Mouse (Mus musculus): ENCODE data around the gene Tjp2. TPM values are rescaled to one million over a fixed set of nuclear protein-coding genes. Genes with fewer than 3 reads are reported as not detected.

The Tjp2 gene
- polyA plus RNA-seq, 1 experiment, result 5.5 TPM

DNA sequence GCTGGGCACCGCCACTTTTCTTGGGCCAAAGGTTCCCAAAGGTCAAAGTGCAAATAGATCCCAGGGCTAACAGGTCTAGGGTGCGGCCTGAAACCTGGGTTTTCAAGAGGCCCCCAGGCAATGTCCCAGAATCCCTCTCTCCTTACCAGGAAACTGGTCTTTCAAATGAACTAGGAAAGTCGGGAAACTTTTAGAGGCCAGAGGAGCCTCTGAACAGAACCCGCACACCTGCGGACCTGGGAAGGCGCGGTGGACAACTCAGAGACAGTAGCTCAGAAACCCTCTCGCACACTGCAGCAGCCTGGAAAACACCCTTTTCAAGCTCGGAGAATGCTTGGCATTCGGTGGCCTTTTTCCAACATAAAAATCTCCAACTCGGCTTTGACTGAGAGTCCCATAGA lies 979 bp downstream of the Tjp2 start:
- 87% methylated on average over 11 of the region's 11 CpGs for WGBS
- H3K36me3 ChIP-seq (ENCODE audit: control insufficient read depth, insufficient read depth, low read length), result no peaks in the 10 kb centered on the region
- H3K27me3 ChIP-seq (ENCODE audit: control insufficient read depth, insufficient read depth, low read length), result no peaks in the 10 kb centered on the region; the same call in 1 of the 2 replicates
- H3K27ac ChIP-seq (ENCODE audit: control insufficient read depth, insufficient read depth, low read length), result no peak overlapping the region
- no peak for TF ChIP-seq CTCF (IDR thresholded peaks at IDR 0.05; ENCODE audit: borderline replicate concordance, control insufficient read depth, extremely low read depth, insufficient read depth, low read length, poor library complexity)
- TF ChIP-seq POLR2A (IDR thresholded peaks at IDR 0.05; ENCODE audit: control insufficient read depth, extremely low read depth, insufficient read depth, low read length, poor library complexity), result no peak
- no peak for DNase-seq
- no peak overlapping the region for H3K4me3 ChIP-seq (ENCODE audit: control insufficient read depth, insufficient read depth, low read length)
- H3K4me1 ChIP-seq (replicated peaks; ENCODE audit: control insufficient read depth, insufficient read depth, low read length), result peaks cover 4% of the 10 kb centered on the region

DNA sequence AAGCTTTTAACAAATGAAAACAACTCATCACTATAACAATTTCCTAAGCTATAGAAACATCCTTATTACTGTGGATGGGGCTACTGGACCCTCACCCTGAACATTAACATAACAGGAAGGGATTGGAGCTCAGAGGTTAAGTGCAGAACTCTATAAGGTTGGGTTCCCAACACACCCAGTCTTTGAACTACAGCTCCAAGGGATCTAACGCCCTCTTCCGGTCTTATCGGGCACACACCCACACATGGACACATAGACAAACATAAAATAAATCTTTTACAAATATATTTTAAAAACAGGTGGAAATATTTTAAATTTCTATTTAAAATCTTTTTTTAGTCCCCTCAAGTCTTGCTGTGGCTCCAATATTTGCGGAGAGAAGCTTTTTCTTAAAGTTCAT lies 3.4 kb downstream of the Tjp2 start:
- H3K27me3 ChIP-seq (ENCODE audit: control insufficient read depth, insufficient read depth, low read length), result no peaks in the 10 kb centered on the region; the same call in 1 of the 2 replicates
- DNase-seq, result no peak
- TF ChIP-seq CTCF (IDR thresholded peaks at IDR 0.05; ENCODE audit: borderline replicate concordance, control insufficient read depth, extremely low read depth, insufficient read depth, low read length, poor library complexity) (no peak), POLR2A (IDR thresholded peaks at IDR 0.05; ENCODE audit: control insufficient read depth, extremely low read depth, insufficient read depth, low read length, poor library complexity) (no peak)
- H3K4me3 ChIP-seq (ENCODE audit: control insufficient read depth, insufficient read depth, low read length), result no peak overlapping the region
- H3K27ac ChIP-seq (ENCODE audit: control insufficient read depth, insufficient read depth, low read length), result no peak overlapping the region
- peaks cover 4% of the 10 kb centered on the region for H3K4me1 ChIP-seq (replicated peaks; ENCODE audit: control insufficient read depth, insufficient read depth, low read length)
- no peaks in the 10 kb centered on the region for H3K36me3 ChIP-seq (ENCODE audit: control insufficient read depth, insufficient read depth, low read length)
- WGBS, result 79% methylated on average over 4 of the region's 4 CpGs

DNA sequence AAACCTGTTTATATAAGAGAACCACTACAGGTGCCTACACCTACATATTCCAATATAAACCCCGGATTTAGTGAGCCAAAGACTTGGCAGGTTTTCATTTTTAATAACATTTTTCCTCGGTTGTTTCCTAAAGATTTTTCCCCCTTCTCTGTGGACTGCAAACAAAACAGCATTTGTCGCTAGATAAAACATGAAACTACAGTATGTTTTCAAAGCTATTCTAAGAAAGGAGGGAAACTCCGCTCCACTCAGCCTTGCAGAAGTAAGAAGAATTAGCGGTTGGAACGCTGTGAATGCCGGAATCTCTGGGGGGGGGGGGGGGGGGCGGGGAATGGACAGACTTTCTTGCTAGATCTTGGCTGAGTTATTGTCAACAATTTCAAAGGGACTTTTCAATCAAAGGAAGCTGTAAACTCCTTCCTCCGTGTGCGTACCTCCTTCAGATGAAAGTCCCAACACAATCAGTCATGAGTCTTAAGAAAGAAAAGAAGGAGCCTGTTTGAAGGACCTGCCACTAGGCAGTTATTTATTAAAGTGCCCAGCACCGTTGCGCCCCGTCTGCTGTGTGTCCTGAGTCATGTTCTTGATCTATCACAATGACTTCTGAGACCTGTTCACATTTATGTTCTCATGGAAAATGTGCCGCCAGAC lies 3.9 kb downstream of the Tjp2 start:
- no peak for TF ChIP-seq POLR2A (IDR thresholded peaks at IDR 0.05; ENCODE audit: control insufficient read depth, extremely low read depth, insufficient read depth, low read length, poor library complexity)
- DNase-seq, result no peak
- 45% methylated on average over 14 of the region's 14 CpGs for WGBS

DNA sequence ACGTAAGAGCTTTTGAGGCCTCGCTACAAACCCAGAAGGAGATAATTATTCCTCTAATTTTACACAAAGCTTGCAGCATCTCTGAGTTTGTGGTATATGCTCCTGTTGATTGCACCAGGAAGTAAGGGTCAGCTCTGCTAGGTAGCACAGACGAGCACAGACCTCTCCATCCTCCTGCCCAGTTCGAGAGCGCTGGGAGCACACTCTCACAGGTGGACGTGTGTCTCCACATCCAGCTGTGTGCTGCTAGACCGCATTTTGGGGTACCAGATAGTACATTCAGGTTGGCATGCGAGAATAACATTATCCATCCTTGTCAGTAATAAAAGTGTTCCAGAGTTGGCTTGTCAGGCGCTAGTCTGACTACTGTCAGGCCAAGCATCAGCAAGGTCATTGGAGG lies 5.8 kb downstream of the Tjp2 start:
- WGBS, result 90% methylated on average over 9 of the region's 9 CpGs
- Histone ChIP-seq H3K27ac (ENCODE audit: control insufficient read depth, insufficient read depth, low read length) (no peak overlapping the region), H3K36me3 (ENCODE audit: control insufficient read depth, insufficient read depth, low read length) (no peaks in the 10 kb centered on the region), H3K4me3 (ENCODE audit: control insufficient read depth, insufficient read depth, low read length) (no peak overlapping the region), H3K4me1 (replicated peaks; ENCODE audit: control insufficient read depth, insufficient read depth, low read length) (no peaks in the 10 kb centered on the region), H3K27me3 (ENCODE audit: control insufficient read depth, insufficient read depth, low read length) (no peaks in the 10 kb centered on the region)
- TF ChIP-seq CTCF (IDR thresholded peaks at IDR 0.05; ENCODE audit: borderline replicate concordance, control insufficient read depth, extremely low read depth, insufficient read depth, low read length, poor library complexity) (no peak), POLR2A (IDR thresholded peaks at IDR 0.05; ENCODE audit: control insufficient read depth, extremely low read depth, insufficient read depth, low read length, poor library complexity) (no peak)
- no peak for DNase-seq

More for the DNA sequence above, 3.9 kb downstream of the Tjp2 start:
- no peaks in the 10 kb centered on the region for H3K36me3 ChIP-seq (ENCODE audit: control insufficient read depth, insufficient read depth, low read length)
- no peak overlapping the region for H3K27ac ChIP-seq (ENCODE audit: control insufficient read depth, insufficient read depth, low read length)
- no peaks in the 10 kb centered on the region; the same call in 1 of the 2 replicates for H3K27me3 ChIP-seq (ENCODE audit: control insufficient read depth, insufficient read depth, low read length)
- peaks cover 4% of the 10 kb centered on the region for H3K4me1 ChIP-seq (replicated peaks; ENCODE audit: control insufficient read depth, insufficient read depth, low read length)
- no peak overlapping the region for H3K4me3 ChIP-seq (ENCODE audit: control insufficient read depth, insufficient read depth, low read length)

DNA sequence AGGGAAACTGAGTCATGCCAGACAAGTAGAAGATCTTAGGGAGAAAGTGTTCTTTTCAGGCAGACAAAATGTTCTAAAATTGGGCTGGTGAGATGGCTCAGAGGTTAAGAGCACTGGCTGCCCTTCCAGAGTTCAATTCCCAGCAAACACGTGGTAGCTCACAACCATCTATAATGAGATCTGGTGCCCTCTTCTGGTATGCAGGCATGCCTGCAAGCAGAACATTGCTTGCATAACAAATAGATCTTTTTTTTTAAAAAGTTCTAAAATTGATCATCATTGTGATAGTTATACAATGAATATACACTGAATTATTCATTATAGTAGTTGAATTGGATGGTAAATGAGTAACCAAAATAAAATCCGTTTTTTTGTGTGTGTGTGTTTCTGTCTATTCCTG lies 6.5 kb downstream of the Tjp2 start:
- H3K4me1 ChIP-seq (replicated peaks; ENCODE audit: control insufficient read depth, insufficient read depth, low read length), result no peaks in the 10 kb centered on the region
- no peak overlapping the region for H3K4me3 ChIP-seq (ENCODE audit: control insufficient read depth, insufficient read depth, low read length)
- TF ChIP-seq POLR2A (IDR thresholded peaks at IDR 0.05; ENCODE audit: control insufficient read depth, extremely low read depth, insufficient read depth, low read length, poor library complexity), result no peak
- no peak for TF ChIP-seq CTCF (IDR thresholded peaks at IDR 0.05; ENCODE audit: borderline replicate concordance, control insufficient read depth, extremely low read depth, insufficient read depth, low read length, poor library complexity)
- WGBS, result 56% methylated on average over 2 of the region's 2 CpGs
- H3K27me3 ChIP-seq (ENCODE audit: control insufficient read depth, insufficient read depth, low read length), result no peaks in the 10 kb centered on the region
- no peak overlapping the region for H3K27ac ChIP-seq (ENCODE audit: control insufficient read depth, insufficient read depth, low read length)
- no peak for DNase-seq
- H3K36me3 ChIP-seq (ENCODE audit: control insufficient read depth, insufficient read depth, low read length), result no peaks in the 10 kb centered on the region

DNA sequence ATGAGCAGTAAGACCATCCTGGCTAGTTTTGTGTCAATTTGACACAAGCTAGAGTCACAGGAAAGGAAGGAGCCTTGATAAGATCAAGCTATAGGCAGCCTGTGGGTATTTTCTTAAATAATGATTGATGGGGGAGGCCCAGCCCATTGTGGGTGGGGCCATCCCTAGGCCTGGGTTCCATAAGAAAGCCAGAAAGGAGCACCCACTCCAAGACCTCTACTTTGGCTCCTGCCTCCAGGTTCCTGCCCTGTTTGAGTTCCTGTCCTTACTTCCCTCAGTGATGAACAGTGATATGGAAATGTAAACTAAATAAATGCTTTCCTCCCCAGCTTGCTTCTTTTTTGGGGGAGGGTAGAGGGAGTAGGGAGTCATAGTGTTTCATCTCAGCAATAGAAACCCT lies 7.0 kb downstream of the Tjp2 start:
- Histone ChIP-seq H3K4me3 (ENCODE audit: control insufficient read depth, insufficient read depth, low read length) (no peak overlapping the region), H3K27ac (ENCODE audit: control insufficient read depth, insufficient read depth, low read length) (no peak overlapping the region), H3K4me1 (replicated peaks; ENCODE audit: control insufficient read depth, insufficient read depth, low read length) (no peaks in the 10 kb centered on the region), H3K27me3 (ENCODE audit: control insufficient read depth, insufficient read depth, low read length) (no peaks in the 10 kb centered on the region), H3K36me3 (ENCODE audit: control insufficient read depth, insufficient read depth, low read length) (no peaks in the 10 kb centered on the region)
- no peak for DNase-seq
- TF ChIP-seq POLR2A (IDR thresholded peaks at IDR 0.05; ENCODE audit: control insufficient read depth, extremely low read depth, insufficient read depth, low read length, poor library complexity), result no peak
- TF ChIP-seq CTCF (IDR thresholded peaks at IDR 0.05; ENCODE audit: borderline replicate concordance, control insufficient read depth, extremely low read depth, insufficient read depth, low read length, poor library complexity), result no peak

DNA sequence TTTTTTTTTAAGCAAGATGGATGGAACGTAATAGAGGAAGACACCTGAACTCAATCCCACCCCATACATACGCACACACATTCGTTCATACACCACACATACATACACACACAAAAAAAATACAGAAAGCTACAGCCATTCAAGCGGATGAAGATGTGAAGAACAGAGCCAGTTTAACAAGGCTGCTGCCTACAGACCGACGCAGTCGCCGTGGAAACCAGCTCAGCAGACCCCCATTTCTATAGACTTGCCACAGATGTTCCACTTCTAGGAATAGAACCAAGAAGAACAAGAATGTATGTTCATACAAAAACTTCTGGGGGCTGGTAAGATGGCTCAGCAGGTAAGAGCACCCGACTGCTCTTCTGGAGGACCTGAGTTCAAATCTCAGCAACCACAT lies 8.1 kb downstream of the Tjp2 start:
- H3K4me3 ChIP-seq (ENCODE audit: control insufficient read depth, insufficient read depth, low read length), result no peak overlapping the region
- DNase-seq, result no peak
- H3K36me3 ChIP-seq (ENCODE audit: control insufficient read depth, insufficient read depth, low read length), result no peaks in the 10 kb centered on the region
- TF ChIP-seq CTCF (IDR thresholded peaks at IDR 0.05; ENCODE audit: borderline replicate concordance, control insufficient read depth, extremely low read depth, insufficient read depth, low read length, poor library complexity) (no peak), POLR2A (IDR thresholded peaks at IDR 0.05; ENCODE audit: control insufficient read depth, extremely low read depth, insufficient read depth, low read length, poor library complexity) (no peak)
- WGBS, result 96% methylated on average over 9 of the region's 9 CpGs
- H3K27ac ChIP-seq (ENCODE audit: control insufficient read depth, insufficient read depth, low read length), result no peak overlapping the region
- no peaks in the 10 kb centered on the region for H3K27me3 ChIP-seq (ENCODE audit: control insufficient read depth, insufficient read depth, low read length)
- H3K4me1 ChIP-seq (replicated peaks; ENCODE audit: control insufficient read depth, insufficient read depth, low read length), result no peaks in the 10 kb centered on the region

All from thymus, adult 2 months (tissue).